In genomic region chrX:12133836-12134431, GRCm38 (mm10) we compare ENCODE assay signal across 8 mouse cellular contexts. TPM values are rescaled to one million over a fixed set of nuclear protein-coding genes. Genes with fewer than 3 reads are reported as not detected.
DNase-seq lines count a peak whose midpoint lies in the region; ATAC-seq and TF ChIP-seq lines count a peak whose summit lies in the region.

No protein-coding gene starts in this region.

- H3K4me1 ChIP-seq in kidney, embryonic 16.5 days (ENCODE audit: insufficient read depth, low read length) = peaks cover 60% of the 10 kb centered on the region
- H3K4me1 ChIP-seq in embryonic facial prominence, embryonic 14.5 days (ENCODE audit: control insufficient read depth, insufficient read depth, low read length) = peaks cover 13% of the 10 kb centered on the region
- H3K4me1 ChIP-seq in limb, embryonic 11.5 days (ENCODE audit: control insufficient read depth, insufficient read depth, low read length) = peaks cover 46% of the 10 kb centered on the region
- H3K4me1 ChIP-seq in olfactory bulb, adult 2 months (ENCODE audit: control insufficient read depth, insufficient read depth, low read length) = peaks cover 46% of the 10 kb centered on the region

- no peak; the same call in 1 of the 2 replicates for ATAC-seq in kidney, embryonic 16.5 days (ENCODE audit: low FRiP score, low TSS enrichment)
- ATAC-seq in embryonic facial prominence, embryonic 14.5 days (ENCODE audit: low read depth) = no peak
- 0 out of 2 replicates have a peak, but pooled peaks have one; percentile 9 for ATAC-seq in limb, embryonic 11.5 days (ENCODE audit: insufficient number of reproducible peaks, low FRiP score, low TSS enrichment, low read depth)

- no peak for TF ChIP-seq POLR2A in olfactory bulb, adult 2 months (IDR thresholded peaks at IDR 0.05; ENCODE audit: insufficient read depth, low read depth, low read length)

- H3K27me3 ChIP-seq in kidney, embryonic 16.5 days (ENCODE audit: insufficient read depth, low read length) = peaks cover 79% of the 10 kb centered on the region
- peaks cover 83% of the 10 kb centered on the region for H3K27me3 ChIP-seq in embryonic facial prominence, embryonic 14.5 days (replicated peaks; ENCODE audit: control insufficient read depth, insufficient read depth, low read length)
- H3K27me3 ChIP-seq in limb, embryonic 11.5 days (ENCODE audit: control insufficient read depth, insufficient read depth, low read length) = peaks cover 75% of the 10 kb centered on the region

- peak overlapping the region; percentile 72 for H3K4me2 ChIP-seq in kidney, embryonic 16.5 days (replicated peaks; ENCODE audit: low read depth, low read length)
- peak overlapping the region; percentile 81 for H3K4me2 ChIP-seq in embryonic facial prominence, embryonic 14.5 days (ENCODE audit: low read depth, low read length)
- H3K4me2 ChIP-seq in limb, embryonic 11.5 days (ENCODE audit: low read depth, severe bottlenecking) = peak overlapping the region; percentile 68

- WGBS in kidney, embryonic 16.5 days = 8% methylated on average over 21 of the region's 21 CpGs
- WGBS in embryonic facial prominence, embryonic 14.5 days = 4% methylated on average over 16 of the region's 21 CpGs
- 4% methylated on average over 21 of the region's 21 CpGs for WGBS in limb, embryonic 11.5 days
- 18% methylated on average over 20 of the region's 21 CpGs for WGBS in olfactory bulb, adult 2 months

- H3K27ac ChIP-seq in kidney, embryonic 16.5 days (ENCODE audit: low read length) = peak overlapping the region; percentile 49
- peak overlapping the region; percentile 68 for H3K27ac ChIP-seq in embryonic facial prominence, embryonic 14.5 days (replicated peaks; ENCODE audit: low read depth, low read length)
- peak overlapping the region; percentile 81 for H3K27ac ChIP-seq in limb, embryonic 11.5 days (replicated peaks; ENCODE audit: low read depth, low read length)
- no peak overlapping the region for H3K27ac ChIP-seq in olfactory bulb, adult 2 months (ENCODE audit: insufficient read depth, low read depth, low read length)

- intact Hi-C loops in left cerebral cortex, postnatal 14 days (cut with DNase I) = no loop called here
- intact Hi-C loops in gastrocnemius, postnatal 36 days (cut with DNase I) = loop anchor here (5.0 to 10.0 kb wide), 2 partner anchors 47 to 499 kb away; no protein-coding TSS in a partner anchor

- H3K4me3 ChIP-seq in kidney, embryonic 16.5 days (ENCODE audit: low read length) = peak overlapping the region; percentile 45
- peak overlapping the region; percentile 38 for H3K4me3 ChIP-seq in embryonic facial prominence, embryonic 14.5 days (ENCODE audit: low read depth, low read length)
- H3K4me3 ChIP-seq in limb, embryonic 11.5 days (ENCODE audit: low read depth, low read length) = peak overlapping the region; percentile 20
- peak overlapping the region; percentile 12 for H3K4me3 ChIP-seq in olfactory bulb, adult 2 months (ENCODE audit: insufficient read depth, low read depth, low read length)

- H3K36me3 ChIP-seq in kidney, embryonic 16.5 days (ENCODE audit: insufficient read depth, low read length) = no peaks in the 10 kb centered on the region
- H3K36me3 ChIP-seq in embryonic facial prominence, embryonic 14.5 days (ENCODE audit: control insufficient read depth, insufficient read depth, low read length) = no peaks in the 10 kb centered on the region
- H3K36me3 ChIP-seq in limb, embryonic 11.5 days (ENCODE audit: control insufficient read depth, insufficient read depth, low read length) = no peaks in the 10 kb centered on the region

- no peak for TF ChIP-seq CTCF in olfactory bulb, adult 2 months (IDR thresholded peaks at IDR 0.05; ENCODE audit: insufficient read depth, low read depth, low read length)

- no peak for DNase-seq in kidney, postnatal 14 days
- DNase-seq in embryonic facial prominence, embryonic 14.5 days (ENCODE audit: low spot score) = no peak
- peak; percentile 32 for DNase-seq in limb, embryonic 11.5 days (ENCODE audit: low spot score)
- DNase-seq in urinary bladder, postnatal 4 days (ENCODE audit: low spot score in 2 of 2) = no peak
- DNase-seq in left cerebral cortex, postnatal 14 days (ENCODE audit: low spot score in 2 of 2) = no peak
- no peak for DNase-seq in gastrocnemius, postnatal 36 days

- H3K9me3 ChIP-seq in kidney, embryonic 16.5 days (ENCODE audit: low read length) = no peaks in the 10 kb centered on the region
- H3K9me3 ChIP-seq in embryonic facial prominence, embryonic 14.5 days (ENCODE audit: control insufficient read depth, low read length) = no peaks in the 10 kb centered on the region
- H3K9me3 ChIP-seq in limb, embryonic 11.5 days (ENCODE audit: control insufficient read depth, low read length) = no peaks in the 10 kb centered on the region

- peak overlapping the region; percentile 51 for H3K9ac ChIP-seq in kidney, embryonic 16.5 days (replicated peaks; ENCODE audit: low read length)
- peak overlapping the region; percentile 51; the same call in 1 of the 2 replicates for H3K9ac ChIP-seq in embryonic facial prominence, embryonic 14.5 days (ENCODE audit: low read depth, low read length)
- peak overlapping the region; percentile 12; the same call in 1 of the 2 replicates for H3K9ac ChIP-seq in limb, embryonic 11.5 days (ENCODE audit: low read length)

RNA-seq across cellular contexts. Expression of gene Bcor, which starts 26.2 kb away (rescaled TPM):
- 16.7 and 19.9 TPM in 2 replicates for polyA plus RNA-seq in kidney, embryonic 16.5 days (2015; fragmentation: Nextera tagmentation; extraction: Ambion mirVana)
- 15.0 and 17.7 TPM in 2 replicates for polyA plus RNA-seq in embryonic facial prominence, embryonic 14.5 days (2014; fragmentation: Nextera tagmentation; extraction: Ambion mirVana)
- polyA plus RNA-seq in limb, embryonic 11.5 days (2014; fragmentation: Nextera tagmentation; extraction: Ambion mirVana) = 26.6 and 30.5 TPM in 2 replicates
- not detected in 2 replicates for polyA plus RNA-seq in olfactory bulb, adult 2 months (2012; ENCODE audit: insufficient read depth, insufficient read length, low replicate concordance, missing spikeins)
- total RNA-seq in left cerebral cortex, postnatal 14 days (2021) = 10 to 100 TPM; 27.1 to 27.4 TPM
- total RNA-seq in gastrocnemius, postnatal 36 days (2021) = 10 to 100 TPM; 10.4 to 14.4 TPM
